Mouse (Mus musculus): Measurements from ENCODE around the gene Gm27029. TPM values are rescaled to one million over a fixed set of nuclear protein-coding genes. Genes with fewer than 3 reads are reported as not detected.

The Gm27029 gene
- polyA plus RNA-seq (2015; fragmentation: Nextera tagmentation; extraction: Ambion mirVana) = 3.9 and 7.0 TPM in 2 replicates

GRCm38 (mm10) chr11:101424105-101424851 is at the start of gene Gm27029:
TSS of gene Gm27029 (minus strand) at chr11:101424796.

GRCm38 (mm10) chr11:101465869-101466551 is 41.4 kb upstream of the Gm27029 start, which contains the start of gene Vat1:
TSS of gene Vat1 (minus strand) at chr11:101466230.

GRCm38 (mm10) chr11:101464211-101465100 is 39.9 kb upstream of the Gm27029 start, which contains the start of gene Rnd2:
TSS of gene Rnd2 (plus strand) at chr11:101464999.

GRCm38 (mm10) chr11:101448274-101448746 is 23.7 kb upstream of the Gm27029 start, which contains the start of gene Ifi35:
TSS of gene Ifi35 (plus strand) at chr11:101448407.

GRCm38 (mm10) chr11:101442127-101442693 is 17.6 kb upstream of the Gm27029 start, which contains the start of gene Rpl27:
TSS of gene Rpl27 (plus strand) at chr11:101442298.

GRCm38 (mm10) chr11:101424925-101425813 is 573 bp upstream of the Gm27029 start, which contains the start of the genes Rundc1 and Ptges3l:
TSS of gene Rundc1 (plus strand) at chr11:101425085.
TSS of gene Ptges3l (minus strand) at chr11:101425333.

GRCm38 (mm10) chr11:101417101-101417855 is 7.3 kb downstream of the Gm27029 start, which contains the start of gene Aarsd1:
TSS of gene Aarsd1 (minus strand) at chr11:101417615.

GRCm38 (mm10) chr11:101367326-101367935 is 57.2 kb downstream of the Gm27029 start, which contains the start of gene G6pc:
TSS of gene G6pc (plus strand) at chr11:101367561.

Small RNA genes within 50 kb of the gene (microRNA-seq; reads per million reads assigned to microRNA genes)
- 0.85 to 1.7 reads per million in 2 experiments for gene Mir6929

Other genes starting within 250 kb of the Gm27029 start
- 0.32 and 0.35 TPM in 2 replicates for gene Ccr10, start 249.4 kb downstream of the Gm27029 start, polyA plus RNA-seq (2015; fragmentation: Nextera tagmentation; extraction: Ambion mirVana)
- gene Ezh1, start 198.3 kb downstream of the Gm27029 start, polyA plus RNA-seq (2015; fragmentation: Nextera tagmentation; extraction: Ambion mirVana) = 10.7 and 14.2 TPM in 2 replicates
- gene Ramp2, start 178.8 kb downstream of the Gm27029 start, polyA plus RNA-seq (2015; fragmentation: Nextera tagmentation; extraction: Ambion mirVana) = 98.1 and 102 TPM in 2 replicates
- 54.8 and 66.6 TPM in 2 replicates for gene Vps25, start 171.1 kb downstream of the Gm27029 start, polyA plus RNA-seq (2015; fragmentation: Nextera tagmentation; extraction: Ambion mirVana)
- gene Wnk4, start 164.2 kb downstream of the Gm27029 start, polyA plus RNA-seq (2015; fragmentation: Nextera tagmentation; extraction: Ambion mirVana) = 1.5 and 1.7 TPM in 2 replicates
- gene Cntd1, start 145.8 kb downstream of the Gm27029 start, polyA plus RNA-seq (2015; fragmentation: Nextera tagmentation; extraction: Ambion mirVana) = 0.24 and 0.41 TPM in 2 replicates
- gene Coa3, start 145.7 kb downstream of the Gm27029 start, polyA plus RNA-seq (2015; fragmentation: Nextera tagmentation; extraction: Ambion mirVana) = 145 and 147 TPM in 2 replicates
- 69.9 and 72.6 TPM in 2 replicates for gene Becn1, start 122.5 kb downstream of the Gm27029 start, polyA plus RNA-seq (2015; fragmentation: Nextera tagmentation; extraction: Ambion mirVana)
- gene Psme3, start 108.6 kb downstream of the Gm27029 start, polyA plus RNA-seq (2015; fragmentation: Nextera tagmentation; extraction: Ambion mirVana) = 44.9 and 53.1 TPM in 2 replicates
- gene Aoc2, start 99.7 kb downstream of the Gm27029 start, polyA plus RNA-seq (2015; fragmentation: Nextera tagmentation; extraction: Ambion mirVana) = 0.06 and 0.23 TPM in 2 replicates
- gene Aoc3, start 94.2 kb downstream of the Gm27029 start, polyA plus RNA-seq (2015; fragmentation: Nextera tagmentation; extraction: Ambion mirVana) = 4.1 and 8.1 TPM in 2 replicates
- gene G6pc, start 57.2 kb downstream of the Gm27029 start, polyA plus RNA-seq (2015; fragmentation: Nextera tagmentation; extraction: Ambion mirVana) = 0.09 TPM in 1 of 2 replicates, not detected in the other
- 25.4 and 25.7 TPM in 2 replicates for gene Aarsd1, start 7.2 kb downstream of the Gm27029 start, polyA plus RNA-seq (2015; fragmentation: Nextera tagmentation; extraction: Ambion mirVana)
- 8.9 and 9.2 TPM in 2 replicates for gene Rundc1, start 289 bp upstream of the Gm27029 start, polyA plus RNA-seq (2015; fragmentation: Nextera tagmentation; extraction: Ambion mirVana)
- gene Ptges3l, start 537 bp upstream of the Gm27029 start, polyA plus RNA-seq (2015; fragmentation: Nextera tagmentation; extraction: Ambion mirVana) = 143 and 148 TPM in 2 replicates
- gene Rpl27, start 17.5 kb upstream of the Gm27029 start, polyA plus RNA-seq (2015; fragmentation: Nextera tagmentation; extraction: Ambion mirVana) = 221 and 229 TPM in 2 replicates
- gene Ifi35, start 23.6 kb upstream of the Gm27029 start, polyA plus RNA-seq (2015; fragmentation: Nextera tagmentation; extraction: Ambion mirVana) = 14.9 and 17.1 TPM in 2 replicates
- gene Rnd2, start 40.2 kb upstream of the Gm27029 start, polyA plus RNA-seq (2015; fragmentation: Nextera tagmentation; extraction: Ambion mirVana) = 3.0 and 3.9 TPM in 2 replicates
- gene Vat1, start 41.4 kb upstream of the Gm27029 start, polyA plus RNA-seq (2015; fragmentation: Nextera tagmentation; extraction: Ambion mirVana) = 22.7 and 30.2 TPM in 2 replicates
- 1.0 and 1.8 TPM in 2 replicates for gene Brca1, start 127.2 kb upstream of the Gm27029 start, polyA plus RNA-seq (2015; fragmentation: Nextera tagmentation; extraction: Ambion mirVana)
- 49.1 and 51.6 TPM in 2 replicates for gene Nbr1, start 127.4 kb upstream of the Gm27029 start, polyA plus RNA-seq (2015; fragmentation: Nextera tagmentation; extraction: Ambion mirVana)
- gene Tmem106a, start 157.4 kb upstream of the Gm27029 start, polyA plus RNA-seq (2015; fragmentation: Nextera tagmentation; extraction: Ambion mirVana) = 6.1 and 8.6 TPM in 2 replicates
- gene Gm11634, start 174.5 kb upstream of the Gm27029 start, polyA plus RNA-seq (2015; fragmentation: Nextera tagmentation; extraction: Ambion mirVana) = not detected in 2 replicates
- gene Rdm1, start 202.4 kb upstream of the Gm27029 start, polyA plus RNA-seq (2015; fragmentation: Nextera tagmentation; extraction: Ambion mirVana) = 21.7 and 27.2 TPM in 2 replicates
- gene Arl4d, start 240.7 kb upstream of the Gm27029 start, polyA plus RNA-seq (2015; fragmentation: Nextera tagmentation; extraction: Ambion mirVana) = 2.3 and 3.2 TPM in 2 replicates